Mouse (Mus musculus): ENCODE results near the gene Olfm4.
A peak's percentile ranks its signal among the peaks of the same experiment; 100 is the strongest.

The Olfm4 gene

GRCm38 (mm10) chr14:80029297-80030001 lies 45.6 kb downstream of the Olfm4 start:
- no peak for DNase-seq (ENCODE audit: low read depth, low spot score)

- no peak for DNase-seq (ENCODE audit: low read depth, low spot score)
Observed at GRCm38 (mm10) chr14:80039645-80040272, 55.9 kb downstream of the Olfm4 start.

- no peak for DNase-seq (ENCODE audit: low read depth, low spot score)
Observed at GRCm38 (mm10) chr14:80046104-80046734, 62.3 kb downstream of the Olfm4 start.

GRCm38 (mm10) chr14:80047368-80048101 lies 63.7 kb downstream of the Olfm4 start:
- DNase-seq (ENCODE audit: low read depth, low spot score), result no peak

GRCm38 (mm10) chr14:80055725-80056124 lies 71.8 kb downstream of the Olfm4 start:
- peak; percentile 18 for DNase-seq (ENCODE audit: low read depth, low spot score)

- no peak for DNase-seq (ENCODE audit: low read depth, low spot score)
Observed at GRCm38 (mm10) chr14:80061686-80062085, 77.8 kb downstream of the Olfm4 start.

- DNase-seq (ENCODE audit: low read depth, low spot score), result no peak
Observed at GRCm38 (mm10) chr14:80062896-80063295, 79.0 kb downstream of the Olfm4 start.

GRCm38 (mm10) chr14:80070580-80070979 lies 86.7 kb downstream of the Olfm4 start:
- no peak for DNase-seq (ENCODE audit: low read depth, low spot score)

All from ZHBTc4 (cell line).